Mouse (Mus musculus): ENCODE measurements around the gene Ints11. TPM values are rescaled to one million over a fixed set of nuclear protein-coding genes. Genes with fewer than 3 reads are reported as not detected.

Ints11 gene
- 68.1 TPM for total RNA-seq (2023)

GRCm38 (mm10) chr4:155869317-155870033 is at the start of gene Ints11, which contains the start of gene Cptp:
TSS of gene Ints11 (plus strand) at chr4:155869546.
TSS of gene Cptp (minus strand) at chr4:155869440.

GRCm38 (mm10) chr4:155831205-155831766 is 38.1 kb upstream of the Ints11 start, which contains the start of gene Aurkaip1:
TSS of gene Aurkaip1 (plus strand) at chr4:155831272.

GRCm38 (mm10) chr4:155839483-155839910 is 29.8 kb upstream of the Ints11 start, which contains the start of gene Mxra8:
TSS of gene Mxra8 (plus strand) at chr4:155839680.

GRCm38 (mm10) chr4:155846871-155847578 is 22.3 kb upstream of the Ints11 start, which contains the start of gene Dvl1:
TSS of gene Dvl1 (plus strand) at chr4:155847402.

GRCm38 (mm10) chr4:155863001-155863400 is 6.3 kb upstream of the Ints11 start, which contains the start of gene Tas1r3:
TSS of gene Tas1r3 (minus strand) at chr4:155863362.

GRCm38 (mm10) chr4:155891551-155892001 is 22.2 kb downstream of the Ints11 start, which contains the start of the genes Pusl1 and Acap3:
TSS of gene Pusl1 (minus strand) at chr4:155891781.
TSS of gene Acap3 (plus strand) at chr4:155891822.

Other genes starting within 250 kb of the Ints11 start
- gene Cdk11b, start 244.7 kb upstream of the Ints11 start, total RNA-seq (2023) = 164 TPM
- not detected for gene Gm10563, start 224.1 kb upstream of the Ints11 start, total RNA-seq (2023)
- gene Mmp23, start 216.2 kb upstream of the Ints11 start, total RNA-seq (2023) = 0.71 TPM
- 47.1 TPM for gene Mib2, start 200.3 kb upstream of the Ints11 start, total RNA-seq (2023)
- gene Fndc10, start 175.2 kb upstream of the Ints11 start, total RNA-seq (2023) = 10.1 TPM
- 79.3 TPM for gene Ssu72, start 164.7 kb upstream of the Ints11 start, total RNA-seq (2023)
- gene Tmem240, start 134.7 kb upstream of the Ints11 start, total RNA-seq (2023) = 1.0 TPM
- 54.1 TPM for gene Atad3a, start 108.5 kb upstream of the Ints11 start, total RNA-seq (2023)
- gene Vwa1, start 94.8 kb upstream of the Ints11 start, total RNA-seq (2023) = not detected
- gene Tmem88b, start 83.7 kb upstream of the Ints11 start, total RNA-seq (2023) = not detected
- not detected for gene Ankrd65, start 79.1 kb upstream of the Ints11 start, total RNA-seq (2023)
- gene Mrpl20, start 66.7 kb upstream of the Ints11 start, total RNA-seq (2023) = 39.3 TPM
- 235 TPM for gene Ccnl2, start 57.1 kb upstream of the Ints11 start, total RNA-seq (2023)
- 99.7 TPM for gene Aurkaip1, start 38.3 kb upstream of the Ints11 start, total RNA-seq (2023)
- 8.3 TPM for gene Mxra8, start 29.9 kb upstream of the Ints11 start, total RNA-seq (2023)
- gene Dvl1, start 22.1 kb upstream of the Ints11 start, total RNA-seq (2023) = 78.7 TPM
- gene Tas1r3, start 6.2 kb upstream of the Ints11 start, total RNA-seq (2023) = 1.6 TPM
- gene Cptp, start 106 bp upstream of the Ints11 start, total RNA-seq (2023) = 11.3 TPM
- gene Pusl1, start 22.2 kb downstream of the Ints11 start, total RNA-seq (2023) = 35.7 TPM
- 61.9 TPM for gene Acap3, start 22.3 kb downstream of the Ints11 start, total RNA-seq (2023)
- gene Ube2j2, start 74.3 kb downstream of the Ints11 start, total RNA-seq (2023) = 130 TPM
- gene C1qtnf12, start 92.8 kb downstream of the Ints11 start, total RNA-seq (2023) = 7.0 TPM
- gene B3galt6, start 123.1 kb downstream of the Ints11 start, total RNA-seq (2023) = 4.0 TPM
- gene Sdf4, start 123.3 kb downstream of the Ints11 start, total RNA-seq (2023) = 200 TPM
- 24.3 TPM for gene Tnfrsf4, start 144.3 kb downstream of the Ints11 start, total RNA-seq (2023)
- gene Tnfrsf18, start 156.6 kb downstream of the Ints11 start, total RNA-seq (2023) = 65.3 TPM
- not detected for gene Ttll10, start 189.9 kb downstream of the Ints11 start, total RNA-seq (2023)
- gene 9430015G10Rik, start 240.4 kb downstream of the Ints11 start, total RNA-seq (2023) = 48.2 TPM